Mouse (Mus musculus): ENCODE results near the gene Fgd4. TPM values are rescaled to one million over a fixed set of nuclear protein-coding genes. Genes with fewer than 3 reads are reported as not detected.
"Not testable (repeated sequence)": the region's sequence is repeated elsewhere in the genome, so short reads cannot be mapped to it uniquely, and the experiment has no call there.

Fgd4 gene
- polyA plus RNA-seq, 1 experiment from 2014 or later, result 6.5 TPM

DNA sequence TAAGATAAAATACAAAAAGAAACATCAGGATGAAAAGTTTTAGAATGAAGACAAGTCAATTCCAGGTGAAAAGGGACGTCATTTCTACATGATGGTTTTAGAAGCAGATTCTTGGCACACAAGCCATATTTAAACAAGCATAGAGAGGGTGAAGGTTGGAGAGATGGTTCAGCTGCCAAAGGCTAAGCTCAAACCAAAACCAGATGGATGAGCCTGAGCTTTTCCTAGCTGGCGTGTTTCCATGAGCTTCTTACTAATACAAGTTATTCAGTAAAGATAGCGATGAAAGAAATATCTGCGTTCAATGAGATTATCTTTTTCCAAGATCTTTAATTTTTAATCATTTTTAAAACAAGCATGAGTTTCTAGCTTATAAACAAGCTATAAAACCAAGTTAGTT, 115.7 kb downstream of the Fgd4 start:
- Histone ChIP-seq H3K27ac (no peak overlapping the region), H3K36me3 (no peaks in the 10 kb centered on the region), H3K4me1 (no peaks in the 10 kb centered on the region), H3K4me2 (no peak overlapping the region), H3K9ac (no peak overlapping the region), H3K4me3 (no peak overlapping the region), H3K9me3 (no peaks in the 10 kb centered on the region), H3K27me3 (no peaks in the 10 kb centered on the region)
- no peak for ATAC-seq (ENCODE audit: insufficient number of reproducible peaks, low FRiP score, low TSS enrichment, low read depth)
- 60% methylated on average over 4 of the region's 4 CpGs for WGBS

GRCm38 (mm10) chr16:16473451-16473850, 126.9 kb downstream of the Fgd4 start:
- not testable (repeated sequence) for ATAC-seq (ENCODE audit: insufficient number of reproducible peaks, low FRiP score, low TSS enrichment, low read depth)
- 90% methylated on average over 10 of the region's 10 CpGs for WGBS

GRCm38 (mm10) chr16:16450021-16450420, 150.3 kb downstream of the Fgd4 start:
- Histone ChIP-seq H3K4me3 (no peak overlapping the region), H3K27ac (no peak overlapping the region), H3K4me2 (no peak overlapping the region), H3K27me3 (no peaks in the 10 kb centered on the region), H3K9ac (no peak overlapping the region), H3K9me3 (no peaks in the 10 kb centered on the region), H3K36me3 (no peaks in the 10 kb centered on the region), H3K4me1 (no peaks in the 10 kb centered on the region)
- WGBS, result 74% methylated on average over 1 of the region's 1 CpGs
- no peak for ATAC-seq (ENCODE audit: insufficient number of reproducible peaks, low FRiP score, low TSS enrichment, low read depth)

More at GRCm38 (mm10) chr16:16473451-16473850, 126.9 kb downstream of the Fgd4 start:
- not testable (repeated sequence) for H3K4me3 ChIP-seq, H3K9ac ChIP-seq, H3K4me1 ChIP-seq, H3K9me3 ChIP-seq, H3K27me3 ChIP-seq, H3K36me3 ChIP-seq, H3K27ac ChIP-seq, H3K4me2 ChIP-seq

DNA sequence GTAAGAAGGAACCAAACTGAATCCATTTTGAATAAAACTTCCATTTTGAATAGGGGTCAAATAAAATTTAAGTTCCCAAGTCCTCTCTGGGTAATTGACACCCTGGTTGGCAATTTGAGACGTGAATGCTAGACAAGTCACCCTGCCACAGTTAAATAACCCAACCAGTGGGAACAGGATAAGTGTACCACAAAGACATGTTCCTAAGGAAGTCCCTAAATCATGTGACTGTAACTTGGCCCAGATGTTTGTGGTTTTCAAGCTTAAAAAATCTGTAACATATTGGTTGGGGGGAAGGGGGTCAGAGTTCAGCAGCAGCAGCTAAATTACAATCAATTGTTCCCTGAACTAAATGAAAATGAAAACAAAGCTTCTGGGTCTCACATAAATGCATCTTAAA, 161.9 kb downstream of the Fgd4 start:
- Histone ChIP-seq H3K4me2 (no peak overlapping the region), H3K4me1 (no peaks in the 10 kb centered on the region), H3K9me3 (no peaks in the 10 kb centered on the region), H3K27ac (no peak overlapping the region), H3K4me3 (no peak overlapping the region), H3K36me3 (peaks cover 13% of the 10 kb centered on the region), H3K9ac (no peak overlapping the region), H3K27me3 (no peaks in the 10 kb centered on the region)
- 18% methylated on average over 1 of the region's 1 CpGs for WGBS
- ATAC-seq (ENCODE audit: insufficient number of reproducible peaks, low FRiP score, low TSS enrichment, low read depth), result no peak

DNA sequence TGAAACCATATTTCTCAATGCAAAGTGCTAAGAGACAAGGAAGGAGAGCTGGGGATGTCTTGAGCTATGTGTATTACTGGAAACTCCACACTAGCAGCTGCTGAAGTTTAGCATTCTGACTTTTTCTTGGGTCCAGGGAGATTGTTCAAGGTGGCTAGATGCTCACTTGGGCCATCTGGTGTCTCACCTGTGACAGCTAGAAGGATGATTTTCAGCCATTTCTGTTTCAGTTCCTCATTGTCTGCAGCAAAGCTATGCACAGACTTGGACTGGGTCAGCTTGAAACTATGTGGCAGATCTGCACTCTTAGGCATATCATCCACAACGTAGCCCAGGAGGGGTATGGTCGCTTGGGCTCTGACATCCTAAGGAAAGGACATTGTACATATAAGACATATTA, 177.9 kb downstream of the Fgd4 start:
- H3K9ac ChIP-seq, result no peak overlapping the region
- 76% methylated on average over 2 of the region's 2 CpGs for WGBS
- no peak for ATAC-seq (ENCODE audit: insufficient number of reproducible peaks, low FRiP score, low TSS enrichment, low read depth)

GRCm38 (mm10) chr16:16367217-16367616, 233.1 kb downstream of the Fgd4 start:
- ATAC-seq (ENCODE audit: insufficient number of reproducible peaks, low FRiP score, low TSS enrichment, low read depth); H3K9me3 ChIP-seq; H3K4me2 ChIP-seq; H3K27ac ChIP-seq; H3K9ac ChIP-seq; H3K27me3 ChIP-seq; H3K36me3 ChIP-seq; H3K4me1 ChIP-seq; H3K4me3 ChIP-seq: not testable (repeated sequence)
- 57% methylated on average over 9 of the region's 9 CpGs for WGBS

More for the DNA sequence above, 177.9 kb downstream of the Fgd4 start:
- Histone ChIP-seq H3K4me1 (no peaks in the 10 kb centered on the region), H3K4me2 (no peak overlapping the region), H3K36me3 (peaks cover 4% of the 10 kb centered on the region; the same call in 1 of the 2 replicates), H3K27ac (no peak overlapping the region), H3K9me3 (no peaks in the 10 kb centered on the region), H3K27me3 (no peaks in the 10 kb centered on the region), H3K4me3 (no peak overlapping the region)

Other genes starting within 250 kb of the Fgd4 start
- 54.4 and 56.2 TPM in 2 replicates for gene Dnm1l, start 241.6 kb downstream of the Fgd4 start, polyA plus RNA-seq (2015; fragmentation: Nextera tagmentation; extraction: Ambion mirVana)
- not detected in 2 replicates for gene Olfr19, start 75.9 kb upstream of the Fgd4 start, polyA plus RNA-seq (2015; fragmentation: Nextera tagmentation; extraction: Ambion mirVana)
- gene Spag6l, start 228.9 kb upstream of the Fgd4 start, polyA plus RNA-seq (2015; fragmentation: Nextera tagmentation; extraction: Ambion mirVana), result not detected in 2 replicates